Mouse (Mus musculus) cerebellum, postnatal 36 days (tissue): ENCODE measurements around the gene B3galt1.
A peak's percentile ranks its signal among the peaks of the same experiment; 100 is the strongest.

Experiments
- DNase-seq, 2 experiments: peaks; one replicate each; pipeline ENCODE4 v3.0.0; 2021 to 2022; ENCODE audit warnings: mixed read lengths in 2 of 2

The B3galt1 gene

GRCm38 (mm10) chr2:68079426-68080360 lies 514.0 kb downstream of the B3galt1 start:
- DNase-seq: no peak

- no peak for DNase-seq
Measured at GRCm38 (mm10) chr2:68080872-68081280, 515.2 kb downstream of the B3galt1 start.

GRCm38 (mm10) chr2:68084483-68084882 lies 518.8 kb downstream of the B3galt1 start:
- no peak for DNase-seq

GRCm38 (mm10) chr2:68086101-68086500 lies 520.4 kb downstream of the B3galt1 start:
- DNase-seq: no peak

GRCm38 (mm10) chr2:68091559-68091958 lies 525.9 kb downstream of the B3galt1 start:
- DNase-seq: no peak

- DNase-seq: no peak
Measured at GRCm38 (mm10) chr2:68104641-68105040, 539.0 kb downstream of the B3galt1 start.

GRCm38 (mm10) chr2:68118076-68118475 lies 552.4 kb downstream of the B3galt1 start:
- no peak for DNase-seq

- peak in 1 of 2 experiments; percentile 5 for DNase-seq
Measured at GRCm38 (mm10) chr2:68124751-68125150, 559.1 kb downstream of the B3galt1 start.

- no peak for DNase-seq
Measured at GRCm38 (mm10) chr2:68141094-68141493, 575.4 kb downstream of the B3galt1 start.

- no peak for DNase-seq
Measured at GRCm38 (mm10) chr2:68143292-68143691, 577.6 kb downstream of the B3galt1 start.

GRCm38 (mm10) chr2:68159751-68160150 lies 594.1 kb downstream of the B3galt1 start:
- DNase-seq: no peak

GRCm38 (mm10) chr2:68160566-68160965 lies 594.9 kb downstream of the B3galt1 start:
- peak in 1 of 2 experiments; percentile 16 for DNase-seq

- DNase-seq: no peak
Measured at GRCm38 (mm10) chr2:68162012-68162411, 596.3 kb downstream of the B3galt1 start.

GRCm38 (mm10) chr2:68171306-68171705 lies 605.6 kb downstream of the B3galt1 start:
- no peak for DNase-seq
